Mouse (Mus musculus) lung, adult 2 months (tissue): ENCODE measurements around the gene Fam229a.

ENCODE experiments used
- CTCF ChIP-seq: fragments of 200-500 bp; IDR thresholded peaks from 2 replicates; pipeline ENCODE4 v1.5.1; 2011; ENCODE audit warnings: mild to moderate bottlenecking, low read length, control low read depth; ENCODE audit not compliant: insufficient read depth
- POLR2A ChIP-seq: fragments of 200-500 bp; IDR thresholded peaks from 2 replicates; pipeline ENCODE4 v1.6.1; 2011; ENCODE audit warnings: low read depth, mild to moderate bottlenecking, control low read depth, low read length, borderline replicate concordance; ENCODE audit errors: extremely low read depth

GRCm38 (mm10) chr4:129509650-129510049 lies 18.7 kb downstream of the Fam229a start:
- TF ChIP-seq POLR2A (no peak), CTCF (no peak)
